Comparison of ENCODE assay signal across 8 mouse cellular contexts in genomic region chr13:58588655-58589516, GRCm38 (mm10). TPM values are rescaled to one million over a fixed set of nuclear protein-coding genes. Genes with fewer than 3 reads are reported as not detected.
A peak's percentile ranks its signal among the peaks of the same experiment; 100 is the strongest.
DNase-seq lines count a peak whose midpoint lies in the region; ATAC-seq and TF ChIP-seq lines count a peak whose summit lies in the region.

No protein-coding gene starts in this region.

- no peak overlapping the region; the same call in 1 of the 2 replicates for H3K27ac ChIP-seq in hindbrain, embryonic 10.5 days
- H3K27ac ChIP-seq in hindbrain, embryonic 11.5 days (ENCODE audit: low read depth, low read length), result no peak overlapping the region
- no peak overlapping the region for H3K27ac ChIP-seq in embryonic facial prominence, embryonic 11.5 days (replicated peaks; ENCODE audit: low read depth, low read length)
- no peak overlapping the region for H3K27ac ChIP-seq in layer of hippocampus, adult 2 months
- H3K27ac ChIP-seq in midbrain, embryonic 10.5 days (replicated peaks), result peak overlapping the region; percentile 46; the same call in 1 of the 2 replicates

- WGBS in hindbrain, embryonic 10.5 days, result 56% methylated on average over 15 of the region's 15 CpGs
- 57% methylated on average over 15 of the region's 15 CpGs for WGBS in hindbrain, embryonic 11.5 days
- WGBS in embryonic facial prominence, embryonic 11.5 days, result 57% methylated on average over 15 of the region's 15 CpGs
- WGBS in midbrain, embryonic 10.5 days, result 59% methylated on average over 15 of the region's 15 CpGs

- no peak overlapping the region for H3K9ac ChIP-seq in hindbrain, embryonic 11.5 days (ENCODE audit: low read depth, low read length)
- H3K9ac ChIP-seq in embryonic facial prominence, embryonic 11.5 days (replicated peaks; ENCODE audit: low read length), result no peak overlapping the region

- H3K4me2 ChIP-seq in hindbrain, embryonic 11.5 days (replicated peaks; ENCODE audit: low read depth, low read length), result no peak overlapping the region; the same call in 1 of the 2 replicates
- H3K4me2 ChIP-seq in embryonic facial prominence, embryonic 11.5 days (ENCODE audit: low read depth, low read length), result peak overlapping the region; percentile 24; the same call in 1 of the 2 replicates

- no peak for ATAC-seq in hindbrain, embryonic 11.5 days (ENCODE audit: low FRiP score)
- ATAC-seq in embryonic facial prominence, embryonic 11.5 days (replicated peaks; ENCODE audit: insufficient number of reproducible peaks, low FRiP score, low TSS enrichment, low read depth), result no peak
- no peak for ATAC-seq in activated CD4-positive, CD25-positive, alpha-beta regulatory T cell, adult 4 months

- H3K4me1 ChIP-seq in hindbrain, embryonic 10.5 days (replicated peaks), result peaks cover 15% of the 10 kb centered on the region; the same call in 1 of the 2 replicates
- H3K4me1 ChIP-seq in hindbrain, embryonic 11.5 days (replicated peaks; ENCODE audit: control insufficient read depth, insufficient read depth, low read length), result no peaks in the 10 kb centered on the region
- no peaks in the 10 kb centered on the region for H3K4me1 ChIP-seq in embryonic facial prominence, embryonic 11.5 days (ENCODE audit: control insufficient read depth, insufficient read depth, low read length)
- peaks cover 16% of the 10 kb centered on the region for H3K4me1 ChIP-seq in midbrain, embryonic 10.5 days

- no peak for TF ChIP-seq CTCF in layer of hippocampus, adult 2 months (conservative IDR thresholded peaks at IDR 0.05)

- no peaks in the 10 kb centered on the region for H3K36me3 ChIP-seq in hindbrain, embryonic 10.5 days
- H3K36me3 ChIP-seq in hindbrain, embryonic 11.5 days (ENCODE audit: control insufficient read depth, insufficient read depth, low read length), result no peaks in the 10 kb centered on the region
- no peaks in the 10 kb centered on the region for H3K36me3 ChIP-seq in embryonic facial prominence, embryonic 11.5 days (replicated peaks; ENCODE audit: control insufficient read depth, insufficient read depth, low read depth, low read length)
- no peaks in the 10 kb centered on the region for H3K36me3 ChIP-seq in midbrain, embryonic 10.5 days

- peaks cover 12% of the 10 kb centered on the region; the same call in 1 of the 2 replicates for H3K27me3 ChIP-seq in hindbrain, embryonic 10.5 days (ENCODE audit: insufficient read depth, poor library complexity, severe bottlenecking)
- no peaks in the 10 kb centered on the region for H3K27me3 ChIP-seq in hindbrain, embryonic 11.5 days (ENCODE audit: control insufficient read depth, insufficient read depth, low read length)
- no peaks in the 10 kb centered on the region for H3K27me3 ChIP-seq in embryonic facial prominence, embryonic 11.5 days (ENCODE audit: control insufficient read depth, insufficient read depth, low read length)
- H3K27me3 ChIP-seq in midbrain, embryonic 10.5 days (ENCODE audit: low read depth, poor library complexity, severe bottlenecking), result peaks cover 5% of the 10 kb centered on the region; the same call in 1 of the 2 replicates

- no peaks in the 10 kb centered on the region for H3K9me3 ChIP-seq in hindbrain, embryonic 10.5 days
- no peaks in the 10 kb centered on the region for H3K9me3 ChIP-seq in hindbrain, embryonic 11.5 days (ENCODE audit: control insufficient read depth, low read length)
- no peaks in the 10 kb centered on the region for H3K9me3 ChIP-seq in embryonic facial prominence, embryonic 11.5 days (replicated peaks; ENCODE audit: control insufficient read depth, low read length)
- H3K9me3 ChIP-seq in midbrain, embryonic 10.5 days (replicated peaks), result no peaks in the 10 kb centered on the region

- no peak for DNase-seq in hindbrain, embryonic 10.5 days (ENCODE audit: low spot score)
- DNase-seq in hindbrain, embryonic 11.5 days (ENCODE audit: low spot score), result no peak
- peak; percentile 39 for DNase-seq in embryonic facial prominence, embryonic 11.5 days (ENCODE audit: low spot score)
- DNase-seq in layer of hippocampus, adult 2 months (ENCODE audit: low spot score in 2 of 2), result peak; percentile 20 to 61
- peak; percentile 12 for DNase-seq in midbrain, embryonic 10.5 days (ENCODE audit: low spot score)
- DNase-seq in thymus, adult 18-20 months, result no peak
- no peak for DNase-seq in thymus, postnatal 36 days

- peak overlapping the region; percentile 29 for H3K4me3 ChIP-seq in hindbrain, embryonic 10.5 days
- no peak overlapping the region for H3K4me3 ChIP-seq in hindbrain, embryonic 11.5 days (ENCODE audit: low read depth, low read length)
- H3K4me3 ChIP-seq in embryonic facial prominence, embryonic 11.5 days (ENCODE audit: low read depth, low read length), result no peak overlapping the region
- peak overlapping the region; percentile 10; the same call in 1 of the 2 replicates for H3K4me3 ChIP-seq in layer of hippocampus, adult 2 months
- peak overlapping the region; percentile 16; the same call in 1 of the 2 replicates for H3K4me3 ChIP-seq in midbrain, embryonic 10.5 days

RNA-seq across cellular contexts. Expression of gene Slc28a3, which starts 21.8 kb away (rescaled TPM):
- not detected in 2 replicates for polyA plus RNA-seq in hindbrain, embryonic 10.5 days (2016; fragmentation: Nextera tagmentation; extraction: Ambion mirVana)
- polyA plus RNA-seq in hindbrain, embryonic 11.5 days (2014; fragmentation: Nextera tagmentation; extraction: Ambion mirVana), result 0.08 TPM in 1 of 2 replicates, not detected in the other
- polyA plus RNA-seq in embryonic facial prominence, embryonic 11.5 days (2014; fragmentation: Nextera tagmentation; extraction: Ambion mirVana), result 0.07 TPM in 1 of 2 replicates, not detected in the other
- total RNA-seq in layer of hippocampus, adult 2 months (2021), result under 1 TPM in 1 of 2 experiments, not detected in 1; 0.10 TPM
- polyA plus RNA-seq in midbrain, embryonic 10.5 days (2016; fragmentation: Nextera tagmentation; extraction: Ambion mirVana), result not detected in 2 replicates
- polyA plus RNA-seq in activated CD4-positive, CD25-positive, alpha-beta regulatory T cell, adult 4 months (2017; shearing (Covaris generic)), result under 1 TPM in 1 of 2 experiments, not detected in 1; 0.21 TPM

Comparison
In these comparisons a context has a peak if more than half of its experiments do, and no peak if none do; other contexts are left out.
1. H3K4me3 ChIP-seq: peak in hindbrain, embryonic 10.5 days (single experiment), layer of hippocampus, adult 2 months (single experiment) and midbrain, embryonic 10.5 days (single experiment); none in hindbrain, embryonic 11.5 days (single experiment) and embryonic facial prominence, embryonic 11.5 days (single experiment).
2. DNase-seq: peak in embryonic facial prominence, embryonic 11.5 days (single experiment), layer of hippocampus, adult 2 months (2 of 2) and midbrain, embryonic 10.5 days (single experiment); none in hindbrain, embryonic 10.5 days (single experiment), hindbrain, embryonic 11.5 days (single experiment), thymus, adult 18-20 months (0 of 2) and thymus, postnatal 36 days (0 of 2).